Mouse (Mus musculus) forebrain, embryonic 16.5 days (tissue): ENCODE measurements around the gene Ada. TPM values are rescaled to one million over a fixed set of nuclear protein-coding genes. Genes with fewer than 3 reads are reported as not detected.
"Not testable (repeated sequence)": the region's sequence is repeated elsewhere in the genome, so short reads cannot be mapped to it uniquely, and the experiment has no call there.

ENCODE experiments used
- ATAC-seq: fragments of 200-750 bp; cut with Nextera tagmentation; 2 replicates; pipeline ENCODE4 v1.8.0; 2017; ENCODE audit warnings: mild to moderate bottlenecking, moderate library complexity
- H3K27ac ChIP-seq: fragments of 300-500 bp; sonication (generic); 2 replicates; pipeline ENCODE4 v1.5.1; 2014; ENCODE audit warnings: low read length, control low read depth
- H3K27me3 ChIP-seq: fragments of 300-500 bp; sonication (generic); replicated peaks from 2 replicates; pipeline ENCODE4 v1.6.1; 2014; ENCODE audit warnings: low read length; ENCODE audit not compliant: control insufficient read depth, insufficient read depth
- H3K36me3 ChIP-seq: fragments of 300-500 bp; sonication (generic); 2 replicates; pipeline ENCODE4 v1.6.1; 2014; ENCODE audit not compliant: control insufficient read depth, insufficient read depth
- H3K4me1 ChIP-seq: fragments of 300-500 bp; sonication (generic); replicated peaks from 2 replicates; pipeline ENCODE4 v1.6.1; 2014; ENCODE audit warnings: low read length; ENCODE audit not compliant: control insufficient read depth, insufficient read depth
- H3K4me2 ChIP-seq: fragments of 300-500 bp; sonication (generic); 2 replicates; pipeline ENCODE4 v1.6.1; 2014; ENCODE audit warnings: mild to moderate bottlenecking, low read length, control low read depth
- H3K4me3 ChIP-seq: fragments of 300-500 bp; sonication (generic); replicated peaks from 2 replicates; pipeline ENCODE4 v1.5.1; 2014; ENCODE audit warnings: mild to moderate bottlenecking, low read length, control low read depth
- H3K9ac ChIP-seq: fragments of 300-500 bp; sonication (generic); replicated peaks from 2 replicates; pipeline ENCODE4 v1.6.1; 2014; ENCODE audit warnings: low read depth, low read length, control low read depth
- H3K9me3 ChIP-seq: fragments of 300-500 bp; sonication (generic); 2 replicates; pipeline ENCODE4 v1.6.1; 2016; ENCODE audit warnings: low read length; ENCODE audit not compliant: control insufficient read depth
- WGBS: fragments of 180-500 bp; shearing (Covaris S2); extraction: QIAGEN DNeasy Blood & Tissue Kit; methylation state at CpG from one replicate; pipeline ENCODE4 v1.1.7; 2014; 5-methylcytosine and 5-hydroxymethylcytosine counted together
- polyA plus RNA-seq: library from polyadenylated mRNA; unstranded; fragments of >200 nt; fragmentation: Nextera tagmentation; extraction: Ambion mirVana; gene quantifications from 2 replicates; pipeline ENCODE4 v1.2.1, GENCODE M21; 2015

Ada gene
- polyA plus RNA-seq, 1 experiment from 2014 or later: 5.2 TPM

DNA sequence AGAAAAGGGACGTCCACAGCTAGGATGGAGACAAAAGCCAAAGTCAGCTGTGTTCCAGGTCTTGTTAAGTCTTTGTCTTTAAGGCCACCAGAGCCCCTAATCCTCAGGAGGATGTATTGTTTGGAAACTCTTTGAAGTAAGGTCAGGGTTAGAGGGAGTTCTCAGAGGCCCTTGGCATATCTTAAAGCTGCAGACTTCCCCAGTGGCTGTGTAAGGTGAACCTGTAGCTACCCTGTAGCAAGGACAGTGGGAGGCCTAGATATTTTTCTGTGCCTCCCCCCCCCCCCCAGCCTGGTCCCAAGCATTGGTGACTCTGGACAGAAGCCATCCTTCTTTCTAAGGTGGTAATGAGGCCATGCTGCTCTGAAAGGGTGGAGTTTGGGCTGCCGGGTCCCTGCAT is 53.3 kb downstream of the Ada start:
- no peaks in the 10 kb centered on the region for H3K27me3 ChIP-seq
- no peaks in the 10 kb centered on the region for H3K36me3 ChIP-seq
- H3K4me2 ChIP-seq: no peak overlapping the region
- WGBS: 25% methylated on average over 2 of the region's 2 CpGs
- no peak overlapping the region for H3K27ac ChIP-seq
- H3K9me3 ChIP-seq: no peaks in the 10 kb centered on the region
- no peak overlapping the region for H3K9ac ChIP-seq
- H3K4me3 ChIP-seq: no peak overlapping the region
- H3K4me1 ChIP-seq: 0 out of 2 replicates have a peak, but pooled peaks cover 2% of the 10 kb centered on the region
- no peak for ATAC-seq

DNA sequence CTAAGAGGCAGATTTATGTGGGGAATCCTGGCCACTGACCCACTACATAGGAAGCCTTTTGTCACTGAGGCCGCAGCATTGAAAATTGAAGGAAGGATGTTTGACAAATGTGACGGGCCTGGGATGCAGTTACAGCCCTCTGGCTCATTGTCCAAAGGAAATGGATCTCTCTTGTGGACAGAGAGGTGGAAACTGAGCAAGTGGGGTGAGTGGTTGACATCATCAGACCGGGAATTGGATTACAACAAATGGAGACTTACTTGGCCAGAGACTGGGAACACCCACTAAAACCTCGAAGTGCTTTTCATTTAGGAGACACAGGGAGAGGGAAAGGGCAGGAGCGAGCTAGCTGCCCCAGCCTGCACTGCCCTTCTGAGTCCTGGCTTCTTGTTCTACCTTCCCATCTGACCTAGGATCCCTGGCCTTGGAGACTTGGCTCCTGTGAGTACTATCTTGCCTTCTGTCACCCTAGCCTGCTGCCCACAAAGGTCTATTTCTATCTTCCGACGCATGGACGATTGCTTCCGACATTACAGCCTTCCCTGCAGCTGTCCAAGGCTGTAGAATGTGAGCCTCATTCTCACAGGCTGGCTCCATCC is 56.2 kb downstream of the Ada start:
- no peaks in the 10 kb centered on the region for H3K36me3 ChIP-seq
- WGBS: 73% methylated on average over 9 of the region's 9 CpGs
- H3K27me3 ChIP-seq: no peaks in the 10 kb centered on the region
- no peak overlapping the region for H3K9ac ChIP-seq
- no peak for ATAC-seq
- no peak overlapping the region; the same call in none of the 2 replicates for H3K27ac ChIP-seq
- H3K4me2 ChIP-seq: no peak overlapping the region
- no peaks in the 10 kb centered on the region for H3K9me3 ChIP-seq
- H3K4me3 ChIP-seq: no peak overlapping the region
- H3K4me1 ChIP-seq: peaks cover 8% of the 10 kb centered on the region; the same call in 1 of the 2 replicates

DNA sequence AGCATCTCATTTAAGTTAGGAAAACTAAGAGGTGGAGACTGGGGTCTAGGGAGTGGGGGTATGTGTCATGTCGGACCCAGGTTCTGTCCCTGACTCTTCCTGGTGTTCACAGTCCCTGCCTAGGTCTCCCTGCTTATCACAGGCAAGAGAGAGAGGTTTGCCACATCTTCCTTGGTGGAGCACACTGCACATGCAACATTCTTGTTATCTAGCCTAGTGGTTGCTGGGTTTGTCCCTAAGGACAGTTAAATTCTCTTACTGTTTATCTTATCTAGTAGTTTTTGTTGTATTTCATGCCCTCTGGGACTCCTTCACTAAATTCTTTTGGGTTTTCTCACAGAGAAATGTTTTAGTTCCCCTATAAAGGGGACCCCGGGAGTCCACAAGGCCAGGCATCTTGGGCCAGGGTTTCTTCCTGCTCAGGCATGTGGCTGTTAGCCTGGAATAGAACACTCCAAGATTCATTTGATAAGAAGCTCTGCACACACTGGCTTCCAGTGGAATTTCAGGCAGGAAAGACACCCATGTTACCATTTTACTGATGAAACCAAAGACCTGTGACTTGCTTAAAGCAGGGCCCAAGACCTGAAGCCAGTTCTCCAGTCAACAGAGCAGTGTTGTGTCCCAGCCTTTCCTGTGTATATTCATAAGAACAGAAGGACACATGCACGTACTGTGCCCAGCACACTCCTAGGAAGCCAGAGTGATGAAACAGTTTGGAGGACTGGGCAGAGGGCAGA is 57.0 kb downstream of the Ada start:
- Histone ChIP-seq H3K9me3 (no peaks in the 10 kb centered on the region), H3K4me1 (peaks cover 6% of the 10 kb centered on the region; the same call in 1 of the 2 replicates), H3K9ac (no peak overlapping the region), H3K4me3 (no peak overlapping the region), H3K27me3 (no peaks in the 10 kb centered on the region), H3K36me3 (no peaks in the 10 kb centered on the region), H3K4me2 (no peak overlapping the region), H3K27ac (peak overlapping the region; percentile 33; the same call in 1 of the 2 replicates)
- WGBS: 87% methylated on average over 3 of the region's 3 CpGs
- no peak for ATAC-seq

DNA sequence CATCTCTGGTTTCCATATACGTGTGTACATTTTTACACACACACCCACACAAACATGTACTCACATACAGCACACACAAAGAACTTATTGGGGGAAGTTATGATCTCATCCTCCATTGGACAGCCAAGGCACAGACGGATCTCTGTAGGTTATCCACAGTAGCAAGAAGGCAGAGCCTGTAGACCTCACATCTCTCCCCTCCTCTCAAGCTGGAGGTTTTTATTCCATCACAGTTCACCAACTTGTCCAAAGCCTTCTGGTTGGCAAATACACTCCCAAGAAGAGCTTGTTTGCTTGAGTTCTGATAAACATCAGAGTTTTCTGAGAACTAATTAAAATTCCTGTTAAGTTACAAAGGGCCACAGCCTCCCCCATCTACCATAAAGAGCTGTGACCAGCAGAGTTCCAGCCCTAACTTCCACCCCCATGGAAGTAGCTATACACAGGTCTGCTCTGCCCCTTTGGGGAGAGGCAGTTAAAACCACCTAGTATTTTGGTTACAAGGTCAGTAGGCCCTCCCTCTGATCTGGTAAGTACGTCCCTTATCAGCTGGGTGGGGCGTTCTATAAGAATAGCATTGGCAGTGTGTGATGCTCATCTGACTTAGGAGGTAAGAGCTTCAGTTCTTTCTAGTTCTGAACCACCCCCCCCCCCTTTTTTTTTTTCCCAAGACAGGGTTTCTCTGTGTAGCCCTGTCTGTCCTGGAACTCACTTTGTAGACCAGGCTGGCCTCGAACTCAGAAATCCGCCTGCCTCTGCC is 58.0 kb downstream of the Ada start:
- Histone ChIP-seq H3K4me1 (peaks cover 6% of the 10 kb centered on the region; the same call in 1 of the 2 replicates), H3K4me2 (no peak overlapping the region), H3K9ac (no peak overlapping the region), H3K4me3 (no peak overlapping the region), H3K27me3 (no peaks in the 10 kb centered on the region), H3K9me3 (no peaks in the 10 kb centered on the region), H3K27ac (no peak overlapping the region), H3K36me3 (no peaks in the 10 kb centered on the region)
- ATAC-seq: no peak
- WGBS: 93% methylated on average over 6 of the region's 6 CpGs

DNA sequence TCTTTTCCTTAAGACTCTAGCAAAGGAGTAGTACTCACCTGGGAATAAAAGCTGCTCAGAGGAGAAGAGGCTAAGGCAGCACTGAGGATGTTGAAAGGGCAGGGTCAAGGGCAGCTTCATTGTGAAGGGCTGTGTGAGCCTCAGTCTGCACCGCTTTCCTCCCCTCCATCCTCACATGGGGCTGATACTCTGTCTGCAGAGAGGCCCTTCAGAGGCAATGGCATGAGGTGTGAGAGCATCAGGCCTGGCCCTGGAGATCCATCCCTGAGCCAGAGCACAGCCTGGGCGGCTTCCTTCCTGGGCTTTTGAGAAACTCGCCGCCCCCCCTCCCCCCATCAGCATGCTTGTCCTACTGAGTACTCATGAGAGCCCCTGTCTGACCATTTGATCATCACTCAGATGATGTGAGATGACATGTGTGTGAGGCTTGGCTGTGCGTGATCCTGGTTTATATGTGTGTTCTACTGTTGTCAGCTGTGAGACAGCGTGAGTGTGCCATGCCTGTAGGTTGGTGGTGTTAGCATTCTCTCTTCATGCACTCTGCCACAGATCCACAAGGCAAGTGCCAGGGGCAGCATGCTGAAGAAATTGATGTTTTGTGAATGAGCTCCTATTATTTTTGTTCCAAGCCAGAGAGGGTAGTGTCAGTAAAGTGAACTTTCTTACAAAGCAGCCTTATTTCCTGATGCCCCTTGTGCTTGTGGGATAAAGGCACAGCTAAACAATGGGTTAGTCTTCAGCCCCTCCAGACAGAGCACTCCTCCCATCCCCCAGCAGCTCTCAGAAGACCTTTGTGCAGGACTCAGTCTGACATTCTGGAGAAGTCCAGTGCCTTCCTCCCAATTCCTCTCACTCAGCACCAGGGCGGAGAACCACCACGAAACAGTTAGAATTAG is 59.4 kb downstream of the Ada start:
- WGBS: 61% methylated on average over 8 of the region's 8 CpGs

DNA sequence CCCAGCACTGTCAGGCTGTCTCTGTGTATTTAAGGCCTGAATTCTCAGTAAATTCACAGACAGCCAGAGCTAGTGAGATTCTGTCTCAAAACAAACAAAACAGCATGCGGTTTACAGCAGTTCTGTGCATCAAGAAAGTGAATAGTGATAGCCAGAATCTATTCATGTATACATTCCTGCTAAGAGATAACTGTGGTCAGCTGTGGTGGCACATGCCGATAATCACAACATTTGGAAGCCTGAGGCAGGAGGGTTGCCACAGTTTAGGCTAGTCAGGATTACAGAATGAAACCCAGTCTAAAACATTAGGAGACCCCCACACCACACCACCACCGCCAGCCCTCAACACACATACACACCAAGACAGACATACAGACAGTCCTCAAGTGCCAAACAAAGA is 60.3 kb downstream of the Ada start:
- no peak overlapping the region for H3K4me2 ChIP-seq
- no peaks in the 10 kb centered on the region for H3K27me3 ChIP-seq
- no peak for ATAC-seq
- no peaks in the 10 kb centered on the region for H3K36me3 ChIP-seq
- no peak overlapping the region for H3K9ac ChIP-seq
- H3K9me3 ChIP-seq: no peaks in the 10 kb centered on the region
- WGBS: 86% methylated on average over 3 of the region's 3 CpGs
- H3K4me3 ChIP-seq: no peak overlapping the region
- H3K27ac ChIP-seq: no peak overlapping the region
- peaks cover 16% of the 10 kb centered on the region for H3K4me1 ChIP-seq

More for the DNA sequence above, 59.4 kb downstream of the Ada start:
- Histone ChIP-seq H3K27me3 (no peaks in the 10 kb centered on the region), H3K27ac (no peak overlapping the region), H3K36me3 (no peaks in the 10 kb centered on the region), H3K9ac (no peak overlapping the region), H3K4me3 (no peak overlapping the region), H3K4me1 (peaks cover 15% of the 10 kb centered on the region), H3K4me2 (no peak overlapping the region), H3K9me3 (no peaks in the 10 kb centered on the region)
- 0 out of 2 replicates have a peak, but pooled peaks have one; percentile 23 for ATAC-seq

DNA sequence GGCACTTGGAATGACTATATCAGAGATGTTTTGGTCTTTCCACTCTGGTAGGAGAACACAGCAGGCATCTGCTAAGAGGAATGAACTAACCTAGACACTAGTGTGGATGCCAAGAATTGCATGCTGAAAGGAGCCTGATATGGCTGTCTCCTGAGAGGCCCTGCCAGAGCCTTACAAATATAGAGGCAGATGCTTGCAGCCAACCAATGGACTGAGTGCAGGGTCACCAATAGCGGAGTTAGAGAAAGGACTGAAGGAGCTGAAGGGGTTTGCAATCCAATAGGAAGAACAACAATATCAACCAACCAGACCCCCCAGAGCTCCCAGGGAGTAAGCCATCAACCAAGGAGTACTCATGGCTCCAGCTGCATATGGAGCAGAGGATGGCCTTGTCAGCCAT is 61.7 kb downstream of the Ada start:
- not testable (repeated sequence) for H3K9me3 ChIP-seq, H3K4me3 ChIP-seq, ATAC-seq, H3K36me3 ChIP-seq, H3K9ac ChIP-seq, H3K4me2 ChIP-seq, H3K27ac ChIP-seq, H3K27me3 ChIP-seq
- H3K4me1 ChIP-seq: peaks cover 16% of the 10 kb centered on the region
- 89% methylated on average over 1 of the region's 1 CpGs for WGBS

DNA sequence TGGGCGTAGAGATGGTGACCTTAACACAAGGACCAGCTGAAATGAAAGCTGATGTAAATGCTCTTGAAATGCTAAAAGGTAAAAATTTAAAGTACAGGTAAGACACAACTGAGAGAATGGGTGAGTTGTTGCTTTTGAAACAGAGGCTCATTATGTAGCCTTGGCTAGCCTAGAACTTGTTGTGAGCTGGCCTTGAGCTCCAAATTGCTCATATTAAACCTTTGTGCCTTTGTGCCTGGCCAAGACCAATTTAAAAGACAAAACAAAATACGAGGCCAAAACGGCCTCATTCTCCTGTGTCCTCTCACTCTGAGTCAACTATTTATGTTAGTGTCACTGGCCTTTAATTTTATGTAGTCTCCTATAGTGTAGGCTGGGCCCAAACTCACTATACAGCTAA is 63.2 kb downstream of the Ada start:
- WGBS: 71% methylated on average over 3 of the region's 3 CpGs
- no peak overlapping the region for H3K4me2 ChIP-seq
- H3K9ac ChIP-seq: no peak overlapping the region
- H3K27ac ChIP-seq: no peak overlapping the region
- H3K9me3 ChIP-seq: no peaks in the 10 kb centered on the region
- no peaks in the 10 kb centered on the region for H3K36me3 ChIP-seq
- H3K4me1 ChIP-seq: peaks cover 16% of the 10 kb centered on the region
- H3K4me3 ChIP-seq: no peak overlapping the region
- no peaks in the 10 kb centered on the region for H3K27me3 ChIP-seq
- no peak for ATAC-seq
